Mouse (Mus musculus) thymus, postnatal 14 days (tissue): ENCODE results near the gene Grb10.

Experiments used
- DNase-seq: peaks from one replicate; pipeline ENCODE4 v3.0.0; 2021

Grb10 gene

GRCm38 (mm10) chr11:12038470-12038985 lies at the start of gene Grb10:
TSS of gene Grb10 (minus strand) at chr11:12038683.
- no peak for DNase-seq

GRCm38 (mm10) chr11:12081638-12082037 lies 43.2 kb upstream of the Grb10 start:
- no peak for DNase-seq

- no peak for DNase-seq
Measured at GRCm38 (mm10) chr11:12079231-12079630, 40.7 kb upstream of the Grb10 start.

GRCm38 (mm10) chr11:12075449-12075848 lies 37.0 kb upstream of the Grb10 start:
- no peak for DNase-seq

- no peak for DNase-seq
Measured at GRCm38 (mm10) chr11:12073394-12074226, 35.1 kb upstream of the Grb10 start.

GRCm38 (mm10) chr11:12072322-12072721 lies 33.8 kb upstream of the Grb10 start:
- DNase-seq: no peak

- DNase-seq: no peak
Measured at GRCm38 (mm10) chr11:12059005-12059404, 20.5 kb upstream of the Grb10 start.

- no peak for DNase-seq
Measured at GRCm38 (mm10) chr11:12048547-12049327, 10.3 kb upstream of the Grb10 start.

GRCm38 (mm10) chr11:12048135-12048534 lies 9.7 kb upstream of the Grb10 start:
- DNase-seq: no peak

- DNase-seq: no peak
Measured at GRCm38 (mm10) chr11:12044245-12044644, 5.8 kb upstream of the Grb10 start.

- no peak for DNase-seq
Measured at GRCm38 (mm10) chr11:12041787-12042186, 3.3 kb upstream of the Grb10 start.

GRCm38 (mm10) chr11:12041379-12041778 lies 2.9 kb upstream of the Grb10 start:
- DNase-seq: no peak

- no peak for DNase-seq
Measured at GRCm38 (mm10) chr11:12040391-12040790, 1.9 kb upstream of the Grb10 start.

- no peak for DNase-seq
Measured at GRCm38 (mm10) chr11:12039748-12040147, 1.3 kb upstream of the Grb10 start.

- DNase-seq: no peak
Measured at GRCm38 (mm10) chr11:12039098-12039497, 615 bp upstream of the Grb10 start.

GRCm38 (mm10) chr11:12037689-12038469 lies 604 bp downstream of the Grb10 start:
- no peak for DNase-seq

- DNase-seq: no peak
Measured at GRCm38 (mm10) chr11:12037075-12037686, 1.3 kb downstream of the Grb10 start.

- no peak for DNase-seq
Measured at GRCm38 (mm10) chr11:12035916-12036910, 2.3 kb downstream of the Grb10 start.

- DNase-seq: no peak
Measured at GRCm38 (mm10) chr11:12035324-12035723, 3.2 kb downstream of the Grb10 start.

- DNase-seq: no peak
Measured at GRCm38 (mm10) chr11:12034781-12035180, 3.7 kb downstream of the Grb10 start.

GRCm38 (mm10) chr11:12034371-12034770 lies 4.1 kb downstream of the Grb10 start:
- DNase-seq: no peak
